Mouse (Mus musculus) urinary bladder, postnatal 25 days (tissue): ENCODE results near the gene Islr2.

Experiments
- DNase-seq: peaks from one replicate; pipeline ENCODE4 v3.0.0; 2022; ENCODE audit warnings: low spot score

The Islr2 gene

DNA sequence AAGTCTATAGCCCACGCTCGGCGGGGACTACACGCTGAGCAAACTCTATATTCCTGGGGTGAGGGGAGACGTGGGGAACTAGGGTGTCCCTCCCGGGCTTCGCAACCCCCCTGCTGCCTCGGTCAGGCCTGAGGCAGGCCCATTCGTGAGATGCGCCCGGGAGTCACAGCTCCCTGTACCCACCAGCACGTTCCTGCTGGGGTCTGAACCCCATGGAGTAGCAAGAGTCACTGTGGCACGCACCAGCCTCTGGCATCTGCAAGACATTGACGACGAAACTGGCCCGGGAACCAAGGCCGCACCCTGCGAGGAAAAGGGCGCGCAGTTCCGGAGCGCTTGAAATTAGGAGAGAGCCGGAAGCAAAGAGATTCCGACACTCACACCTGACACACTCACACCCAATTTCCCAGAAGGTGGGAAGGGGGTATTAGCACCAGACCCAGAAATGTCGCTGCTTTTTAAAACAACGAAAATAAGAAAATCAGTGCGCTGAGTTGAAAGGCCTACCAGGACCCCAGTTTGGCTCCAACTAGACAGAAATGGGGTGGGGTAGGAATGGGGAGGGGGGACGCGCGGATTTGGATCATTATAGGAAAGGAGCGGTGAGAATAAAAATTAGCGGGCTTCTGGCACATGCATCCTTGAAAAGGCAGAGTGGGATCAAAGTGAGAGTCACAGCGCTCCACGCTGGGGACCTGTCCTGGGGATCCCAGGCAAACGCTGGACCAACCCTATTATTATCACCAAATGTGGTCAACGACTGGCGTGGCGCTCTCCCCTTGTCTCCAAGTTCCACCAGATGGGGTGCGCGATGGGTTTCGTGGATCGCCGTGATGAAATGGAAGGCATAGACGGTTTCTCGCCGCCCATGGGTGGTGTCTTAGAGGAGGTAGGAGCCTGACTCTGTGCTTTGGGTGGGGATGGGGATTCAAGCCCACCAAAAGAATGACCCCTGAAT is 7.2 kb downstream of the Islr2 start:
- DNase-seq = no peak

DNA sequence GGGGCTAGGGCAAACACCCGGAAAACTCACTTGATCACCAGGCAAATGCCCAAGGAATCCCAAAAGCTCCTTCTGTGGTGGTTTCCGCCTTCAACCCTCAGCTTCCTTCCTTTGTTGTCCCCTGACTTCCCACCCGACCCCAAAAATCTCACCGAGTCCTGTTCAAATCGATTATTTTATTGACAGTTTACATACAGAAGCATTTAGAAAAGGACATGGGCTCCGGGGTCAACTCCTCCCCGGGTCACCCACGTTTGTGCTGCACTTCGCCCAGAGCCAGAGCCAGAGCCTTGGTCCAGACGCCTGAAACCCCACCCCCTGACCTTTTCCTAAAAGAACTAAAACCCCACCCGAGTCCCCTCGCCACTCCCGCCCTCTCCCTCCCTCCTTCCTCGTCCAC is 8.0 kb downstream of the Islr2 start:
- DNase-seq = no peak

DNA sequence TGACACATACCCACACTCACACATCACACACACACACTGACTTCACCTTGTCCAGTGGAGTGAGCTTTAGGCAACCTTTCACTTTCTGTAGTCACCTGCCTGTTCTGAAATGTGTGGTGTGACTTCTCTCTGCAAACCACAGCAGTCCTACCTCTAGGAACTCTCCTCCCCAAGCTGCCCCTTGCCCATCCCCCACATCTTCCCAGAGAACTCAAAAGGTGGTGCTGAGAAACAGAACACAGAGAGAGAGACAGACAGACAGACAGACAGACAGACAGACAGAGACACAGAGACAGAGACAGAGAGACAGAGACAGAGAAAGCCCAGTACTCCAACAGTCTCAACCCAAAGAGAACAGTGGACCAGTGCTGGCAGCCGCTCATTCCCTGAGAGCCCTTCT is 8.4 kb downstream of the Islr2 start:
- DNase-seq = no peak

DNA sequence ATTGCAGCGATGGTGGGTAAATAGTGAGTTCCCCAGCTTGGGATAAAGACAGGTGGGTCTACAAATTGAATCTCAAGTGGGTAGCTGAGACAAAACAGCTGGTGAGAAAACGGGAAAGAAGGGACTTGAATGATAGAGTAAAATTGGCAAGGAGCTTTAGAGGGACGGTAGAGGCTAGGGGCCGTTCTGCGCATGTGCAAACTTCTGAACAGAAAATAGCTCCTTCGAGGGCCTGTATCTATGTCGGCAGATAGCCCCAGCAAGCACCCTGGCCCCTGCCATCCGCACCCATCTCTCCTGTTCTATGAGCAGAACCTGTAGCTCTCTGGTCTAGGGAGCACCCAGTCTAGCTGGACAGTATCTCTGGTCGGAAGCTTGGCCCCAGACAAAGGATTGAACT is 9.9 kb downstream of the Islr2 start:
- no peak for DNase-seq

DNA sequence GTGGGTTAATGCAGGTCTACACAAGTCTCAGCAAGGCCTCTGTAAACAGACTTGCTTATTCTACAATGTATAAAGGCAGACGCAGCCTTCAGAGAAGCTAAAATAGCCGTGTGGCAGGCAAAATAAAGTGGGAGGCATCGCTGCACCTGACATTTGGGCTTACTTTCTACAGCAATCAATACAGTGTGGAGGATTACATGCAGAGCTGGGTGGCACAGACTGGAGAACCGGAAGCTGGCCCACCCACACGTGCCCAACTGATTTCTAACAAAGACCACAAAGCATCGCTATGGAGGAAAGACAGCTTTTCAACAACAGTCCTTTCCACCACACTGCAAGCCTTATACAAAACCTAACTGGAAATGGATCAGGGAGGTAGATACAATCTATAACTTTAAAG is 19.7 kb downstream of the Islr2 start:
- DNase-seq = no peak

DNA sequence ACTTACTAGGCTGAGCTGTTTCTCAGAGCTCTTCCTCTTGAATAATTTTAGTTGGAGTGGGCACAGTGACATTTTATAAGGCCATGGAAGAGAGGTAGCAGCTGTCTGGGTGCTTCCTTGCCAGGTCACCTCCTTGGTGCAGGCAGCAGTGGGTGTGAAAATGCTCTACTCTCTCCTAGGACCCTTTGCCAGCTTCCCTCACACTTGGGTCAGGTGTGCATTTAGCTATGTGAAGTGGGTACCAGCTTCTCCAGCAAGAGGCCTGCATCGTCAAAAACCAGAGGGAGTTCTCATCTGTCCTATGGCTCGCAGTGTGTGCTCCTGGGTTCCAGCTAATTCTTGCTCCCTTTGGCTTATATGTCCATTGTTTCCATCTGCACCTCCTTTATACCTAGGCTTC is 24.7 kb downstream of the Islr2 start:
- no peak for DNase-seq

DNA sequence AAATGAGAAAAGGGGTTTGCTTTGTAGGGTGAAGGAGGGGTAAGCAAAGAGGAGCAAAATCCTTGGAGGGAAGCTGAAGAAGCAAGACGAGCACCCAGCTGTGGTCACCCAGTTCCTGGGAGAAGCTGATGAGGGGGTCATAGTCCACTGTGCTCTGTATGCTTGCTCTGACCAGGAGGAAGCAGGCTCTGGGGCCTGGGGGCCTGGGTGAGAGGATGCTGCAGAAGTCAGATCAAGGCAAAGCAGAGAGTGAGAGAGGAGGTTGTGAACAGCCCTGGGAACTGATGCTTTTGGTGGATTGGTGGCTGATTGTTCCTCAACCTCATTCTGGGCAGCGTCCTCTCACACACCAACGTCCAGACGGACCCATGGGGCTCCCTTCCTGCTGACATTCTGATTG is 27.0 kb downstream of the Islr2 start:
- DNase-seq = no peak

DNA sequence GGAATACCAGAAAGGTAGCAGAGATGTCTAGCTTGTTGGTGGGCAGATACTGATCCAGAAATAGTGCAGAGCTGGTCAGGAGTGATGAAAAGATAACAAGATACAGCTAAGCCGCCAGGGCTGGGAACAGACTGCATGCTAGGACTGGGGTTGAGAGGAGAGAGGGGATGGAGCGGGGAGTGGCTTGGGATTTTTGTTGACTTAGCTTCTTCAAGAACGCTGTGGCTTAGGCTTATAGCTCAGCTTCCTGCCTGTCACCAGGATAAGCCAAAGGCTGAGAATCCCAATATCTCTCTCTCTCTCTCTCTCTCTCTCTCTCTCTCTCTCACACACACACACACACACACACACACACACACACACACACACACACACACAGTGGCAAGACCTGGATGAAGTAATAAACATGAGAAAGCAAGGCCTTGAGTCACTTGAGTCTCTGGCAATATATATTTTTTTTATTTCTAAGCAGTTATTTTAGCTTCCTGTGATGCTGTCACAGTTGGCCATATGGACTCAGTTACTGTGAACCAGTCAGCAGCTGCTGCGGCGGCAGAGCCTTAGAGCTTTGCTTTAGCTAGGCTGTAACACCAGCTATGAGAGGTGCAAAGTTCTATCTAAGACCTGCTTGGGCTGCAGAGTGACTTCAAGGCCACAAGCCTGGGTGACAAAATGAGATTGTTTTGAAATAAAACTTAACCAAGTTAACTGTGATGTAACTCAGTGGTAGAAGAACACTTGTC is 28.2 kb downstream of the Islr2 start:
- no peak for DNase-seq

DNA sequence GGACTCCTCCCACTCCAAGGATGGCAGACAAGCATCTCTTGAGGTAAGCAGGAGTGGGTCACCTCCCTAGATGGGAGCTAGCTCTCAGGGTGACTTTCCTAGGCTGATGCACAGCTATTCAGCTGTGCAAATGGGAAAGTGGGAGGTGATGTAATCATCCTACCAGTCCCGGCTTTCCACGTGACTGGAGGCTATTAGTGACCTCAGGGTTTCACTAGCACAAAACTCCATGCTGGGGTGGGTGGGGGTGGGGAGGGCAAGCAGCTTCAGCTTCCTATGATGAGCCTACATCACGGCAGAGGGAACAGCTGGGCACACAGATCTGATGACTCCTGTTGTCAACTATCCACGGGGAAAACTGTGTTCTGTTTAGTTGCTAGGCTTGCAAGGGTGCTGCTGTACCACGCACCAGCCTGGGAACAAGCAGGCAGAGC is 29.3 kb downstream of the Islr2 start:
- DNase-seq = no peak

DNA sequence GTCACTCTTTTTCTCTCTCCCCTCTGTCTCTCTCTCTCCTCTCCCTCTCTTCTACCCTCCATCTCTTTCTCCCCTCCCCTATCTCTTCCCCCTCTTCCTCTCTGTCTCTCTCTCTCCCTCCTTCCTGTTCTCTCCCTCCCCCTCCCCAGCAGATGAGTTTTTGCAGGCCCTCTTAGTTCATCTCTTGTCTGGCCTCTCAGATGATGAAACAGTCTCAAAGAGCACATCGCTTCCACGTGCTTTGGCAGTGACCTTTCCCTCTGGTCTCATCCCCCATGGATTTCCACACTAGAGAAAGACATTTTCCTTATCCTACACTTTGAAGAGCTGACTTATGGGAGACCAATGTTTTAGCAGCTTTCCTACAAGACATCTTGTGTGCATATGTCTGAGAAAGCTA is 31.3 kb downstream of the Islr2 start:
- no peak for DNase-seq

DNA sequence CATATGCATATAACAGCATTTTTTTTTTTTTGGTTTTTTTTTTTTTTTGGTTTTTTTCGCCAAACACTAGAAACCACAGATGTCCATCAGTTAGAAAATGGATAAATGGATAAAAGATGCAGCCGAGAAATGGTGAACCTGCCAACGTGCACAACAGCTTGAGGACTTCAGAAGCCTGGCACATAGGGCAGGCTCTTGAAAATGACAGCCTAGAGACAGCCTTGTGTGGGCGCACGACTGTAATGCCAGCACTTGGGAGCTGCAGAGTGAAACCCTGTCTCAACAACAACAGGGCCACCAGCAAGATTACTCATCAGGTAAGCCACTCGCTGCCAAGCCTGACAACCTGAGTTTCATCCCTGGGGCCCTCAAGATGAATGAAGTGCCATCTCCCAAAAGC is 34.7 kb downstream of the Islr2 start:
- DNase-seq = no peak

DNA sequence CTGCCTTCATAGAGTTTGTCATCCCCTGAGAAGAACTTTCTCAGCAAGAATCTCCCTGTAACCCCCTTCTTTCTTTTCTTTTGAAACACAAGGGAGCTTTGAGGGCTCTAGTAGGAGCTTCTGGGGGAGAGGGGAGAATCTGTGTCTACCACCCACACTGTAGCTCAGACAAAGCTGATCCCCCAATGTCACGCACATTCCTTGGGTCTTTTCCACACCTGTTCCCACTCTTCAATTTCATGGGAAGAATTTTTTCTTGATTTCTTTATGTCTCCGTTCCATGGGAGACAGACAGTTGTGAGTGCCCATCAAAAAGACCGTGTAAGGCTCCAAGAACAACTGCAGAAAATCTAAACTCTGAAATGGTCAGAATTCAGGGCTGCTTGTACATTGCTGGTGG is 35.2 kb downstream of the Islr2 start:
- DNase-seq = no peak

DNA sequence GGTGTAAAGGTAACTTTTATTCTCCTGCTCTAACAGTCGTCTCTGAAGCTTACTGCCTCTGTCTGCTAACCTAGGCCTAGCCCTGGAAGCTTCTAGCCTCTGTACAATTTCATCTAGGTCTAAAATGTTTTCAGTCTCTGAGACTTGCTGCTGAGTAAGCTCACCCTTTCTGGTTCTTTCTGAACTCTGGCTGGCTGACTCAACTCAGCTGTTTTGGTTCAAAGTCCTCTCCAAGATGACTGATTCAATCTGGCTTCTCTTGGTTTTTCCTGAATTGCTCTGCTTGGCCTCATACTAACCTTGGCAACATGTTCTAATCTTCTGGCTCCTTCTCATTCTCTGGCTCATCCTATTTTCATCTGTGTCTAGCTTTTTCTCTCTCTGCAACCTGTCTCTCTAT is 38.3 kb downstream of the Islr2 start:
- no peak for DNase-seq

DNA sequence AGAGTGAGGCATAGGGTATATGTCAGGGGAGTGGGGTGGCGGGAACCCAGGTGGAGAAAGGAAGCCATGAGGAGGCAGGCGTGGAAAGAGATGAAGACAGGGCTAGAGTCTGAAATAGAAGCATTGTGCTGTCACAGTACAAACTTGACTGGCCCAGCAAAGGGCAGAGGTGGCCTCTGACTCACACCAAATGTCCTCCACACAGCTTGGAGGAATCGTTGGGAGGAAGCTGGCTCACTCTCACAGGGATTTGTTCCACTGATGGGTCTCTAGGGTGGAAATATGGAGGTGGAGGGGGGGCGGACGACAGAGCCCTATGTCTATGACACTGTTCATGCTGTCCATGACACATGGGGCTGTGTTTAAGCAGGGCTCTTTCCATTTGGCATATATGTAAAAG is 41.0 kb downstream of the Islr2 start:
- no peak for DNase-seq

DNA sequence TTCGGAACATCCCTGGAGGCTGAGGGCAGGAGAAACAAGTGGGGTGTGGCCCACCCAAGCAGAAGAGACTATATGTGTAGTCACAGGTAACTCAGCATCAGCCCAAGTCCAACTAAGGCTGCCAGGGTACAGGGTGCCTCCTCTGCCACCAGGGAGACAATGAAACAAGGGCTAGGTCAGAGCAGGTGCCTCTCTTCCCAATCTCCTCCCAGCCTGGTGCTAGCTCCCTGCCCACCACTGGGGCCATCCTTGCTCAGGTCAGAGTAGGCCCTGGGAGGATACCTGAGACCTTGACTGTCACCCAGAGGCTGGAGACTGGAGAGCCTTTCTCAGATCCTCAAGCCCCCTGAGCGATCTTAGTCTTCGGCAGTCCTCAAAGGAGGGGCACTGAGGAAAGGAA is 41.9 kb downstream of the Islr2 start:
- DNase-seq = no peak

DNA sequence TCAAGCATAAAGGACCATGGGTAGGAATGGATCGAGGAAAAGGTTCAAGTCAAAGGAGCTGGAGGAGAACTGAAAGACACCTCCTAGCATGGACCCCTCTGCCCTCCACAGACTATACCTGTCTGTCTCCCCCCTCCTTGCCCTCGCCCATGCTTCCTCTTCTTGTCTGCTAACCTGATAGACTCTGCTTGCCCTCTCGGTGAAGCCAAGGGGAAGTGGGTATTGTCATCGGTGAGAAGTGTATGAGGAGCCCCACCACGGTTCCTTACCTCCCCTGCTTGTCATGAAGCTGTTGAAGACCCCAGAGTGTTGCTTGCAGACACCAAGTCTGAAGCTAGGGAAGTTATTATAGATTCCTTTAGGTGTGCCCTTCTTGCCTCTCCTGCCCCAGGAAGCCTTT is 43.8 kb downstream of the Islr2 start:
- no peak for DNase-seq

DNA sequence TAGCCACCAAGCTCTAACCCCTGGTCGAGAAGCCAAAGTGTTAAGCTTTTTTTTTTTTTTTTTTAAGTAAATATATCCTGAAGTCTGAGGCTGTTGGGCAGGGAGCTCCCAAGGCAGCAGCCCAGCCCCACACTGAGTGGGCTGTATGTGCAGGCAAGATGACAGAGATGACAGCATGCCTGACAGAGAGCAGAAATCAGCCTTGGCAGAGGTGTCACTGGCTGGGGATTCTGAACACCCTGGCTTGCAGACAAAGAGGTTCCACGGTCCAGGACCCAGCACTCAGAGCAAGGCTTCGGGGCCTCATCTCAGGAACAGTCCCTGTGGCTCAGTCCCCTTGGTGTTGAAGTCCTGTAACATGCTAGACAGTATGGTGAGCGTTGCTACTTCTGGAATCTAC is 44.3 kb downstream of the Islr2 start:
- no peak for DNase-seq

DNA sequence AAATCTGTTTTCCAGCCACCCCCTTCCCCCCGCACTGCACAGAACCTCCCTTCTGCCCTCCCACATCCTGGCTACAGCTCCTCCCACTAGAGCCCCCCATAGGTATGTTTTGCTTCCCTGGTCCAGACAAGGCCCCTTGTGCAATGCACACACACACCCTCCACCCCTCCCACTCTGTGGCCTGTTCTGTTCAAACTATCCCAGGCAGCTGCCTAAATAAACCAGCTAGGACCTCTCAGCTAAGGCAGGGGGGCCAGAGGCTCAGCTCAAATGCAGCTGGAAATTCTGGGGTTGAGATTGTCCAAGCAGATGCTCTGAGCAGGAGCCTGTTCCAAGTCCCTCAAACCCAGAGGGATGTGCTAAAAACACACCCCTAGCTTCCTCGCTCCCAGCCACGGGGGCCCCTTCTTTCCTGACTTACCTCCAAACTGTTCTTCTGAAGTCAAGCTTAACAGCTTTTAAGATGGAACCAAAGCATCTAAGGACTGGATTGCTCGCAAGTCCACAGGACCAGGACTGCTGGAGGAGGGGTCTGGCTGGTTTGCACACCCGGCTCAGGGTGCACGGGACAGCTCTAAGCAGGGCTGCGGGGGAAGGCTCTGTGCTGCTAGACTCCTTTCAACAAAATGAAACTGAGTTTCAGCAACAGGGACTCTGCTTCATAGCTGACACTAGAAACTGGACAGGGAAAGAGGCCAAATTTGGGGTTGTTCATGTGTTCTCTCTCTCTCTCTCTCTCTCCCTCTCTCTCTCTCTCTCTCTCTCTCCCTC is 45.4 kb downstream of the Islr2 start:
- no peak for DNase-seq

DNA sequence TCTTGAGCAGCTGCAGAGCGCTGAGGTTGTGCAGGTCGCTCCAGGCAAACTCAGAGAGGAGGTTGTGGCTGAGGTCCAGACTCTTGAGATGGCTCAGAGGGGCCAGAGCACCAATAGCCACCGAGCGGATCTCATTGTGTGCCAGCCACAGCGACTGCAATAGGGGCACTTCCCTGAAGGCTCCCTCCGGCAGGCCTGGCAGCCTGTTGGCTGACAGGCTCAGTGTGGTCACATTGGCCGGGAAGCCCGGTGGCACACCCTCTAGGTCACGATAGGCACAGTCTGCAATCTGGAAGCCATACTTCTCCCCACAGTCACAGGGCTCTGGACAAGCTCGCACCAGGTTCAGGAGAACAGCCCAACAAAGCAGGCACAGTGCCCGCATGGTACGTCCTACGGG is 46.3 kb downstream of the Islr2 start:
- no peak for DNase-seq

DNA sequence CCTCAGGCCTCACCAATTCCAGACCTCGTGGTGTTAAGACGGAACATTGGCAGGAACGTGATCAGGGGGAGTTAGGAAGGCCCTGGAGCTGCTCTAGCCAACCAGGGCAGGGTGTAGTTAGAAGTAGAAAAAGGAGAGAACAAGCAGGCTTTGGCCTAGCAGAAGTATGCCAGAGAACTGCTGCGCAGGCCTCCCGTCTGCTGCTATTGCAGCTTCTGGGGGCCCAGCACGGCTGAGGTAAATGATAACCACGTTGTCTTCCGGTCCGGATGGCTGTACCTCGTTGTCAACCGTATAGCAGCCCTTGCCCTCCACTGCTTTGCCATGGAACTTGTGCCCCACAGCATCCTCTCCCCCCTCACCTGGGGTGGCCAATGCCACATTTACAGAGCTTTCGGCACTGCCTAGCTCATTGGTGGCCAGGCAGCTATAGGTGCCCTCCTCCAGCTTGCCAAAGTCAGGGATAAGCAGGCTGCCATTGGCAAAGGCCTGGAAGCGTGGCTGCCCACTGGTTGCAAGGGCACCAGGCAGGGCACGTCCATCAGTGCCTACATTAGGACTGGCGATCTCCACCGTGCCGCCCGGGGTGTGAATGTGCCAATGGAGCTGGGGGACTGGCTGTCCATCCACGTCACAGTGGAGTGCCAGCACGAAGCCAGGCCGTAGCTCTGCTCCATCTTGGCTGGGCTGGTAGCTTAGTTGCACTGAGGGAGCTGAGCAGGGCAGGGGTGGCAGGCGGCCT is 47.1 kb downstream of the Islr2 start:
- no peak for DNase-seq

DNA sequence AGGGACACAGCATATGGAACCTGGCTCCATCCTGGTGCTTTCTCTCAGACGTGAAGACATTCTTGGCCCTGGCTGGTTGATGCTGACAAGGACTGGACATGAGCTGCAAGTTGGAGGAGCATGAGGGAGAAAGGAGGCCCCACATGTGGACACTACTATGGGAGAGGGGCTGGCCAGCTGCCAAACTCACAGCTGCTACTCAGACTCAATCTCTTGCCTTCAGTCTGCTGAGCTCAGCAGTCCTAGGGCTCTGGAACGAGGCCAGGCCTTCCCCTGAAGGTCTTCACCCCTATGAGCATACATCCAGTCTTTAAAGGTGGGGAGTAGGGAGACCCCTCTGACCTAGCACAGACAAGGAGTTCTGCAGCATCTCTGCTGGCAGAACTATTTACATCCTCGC is 48.8 kb downstream of the Islr2 start:
- no peak for DNase-seq

DNA sequence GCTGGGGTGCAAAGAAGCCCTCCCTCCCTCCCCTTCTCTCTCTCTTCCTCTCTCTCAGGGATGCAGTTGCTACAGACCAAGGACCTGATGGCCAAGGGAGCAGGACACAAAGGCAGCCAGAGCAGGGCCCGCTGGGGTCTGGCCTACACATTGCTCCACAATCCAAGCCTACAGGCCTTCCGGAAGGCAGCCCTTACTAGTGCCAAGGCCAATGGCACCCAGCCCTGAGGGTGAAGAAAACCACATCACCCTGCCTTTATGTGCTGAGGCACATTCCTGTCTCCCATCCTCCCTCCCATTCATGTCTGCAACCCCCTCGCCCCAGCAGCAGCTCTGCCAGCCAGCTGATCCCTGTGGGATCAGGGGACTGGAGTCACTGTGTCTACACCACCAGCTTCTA is 51.0 kb downstream of the Islr2 start:
- no peak for DNase-seq
